Mouse (Mus musculus): ENCODE results near the gene Fxyd3.

- TF ChIP-seq USF1 (IDR thresholded peaks at IDR 0.05; ENCODE audit: low read depth) = no peak
- no peak for TF ChIP-seq MYOD1 (IDR thresholded peaks at IDR 0.05; ENCODE audit: control insufficient read depth in 1 of 3, insufficient read length in 2 of 3, low read depth in 2 of 3)
- TF ChIP-seq MYOG (IDR thresholded peaks at IDR 0.05; ENCODE audit: control insufficient read depth in 1 of 3, insufficient read depth in 1 of 3, insufficient read length in 2 of 3, low read depth in 2 of 3) = no peak
- no peak for TF ChIP-seq MAX (IDR thresholded peaks at IDR 0.05; ENCODE audit: low read depth)
- TF ChIP-seq CEBPB (IDR thresholded peaks at IDR 0.05; ENCODE audit: insufficient read depth, poor library complexity, severe bottlenecking) = no peak
- TF ChIP-seq POLR2A (IDR thresholded peaks at IDR 0.05; ENCODE audit: insufficient read length, low read depth) = no peak
- TF ChIP-seq E2F4 (IDR thresholded peaks at IDR 0.05; ENCODE audit: insufficient read depth) = no peak
Observed at GRCm38 (mm10) chr7:31053882-31054447, 22.5 kb downstream of the Fxyd3 start.
